Mouse (Mus musculus) heart, adult 8-10 months (tissue): ENCODE results near the gene Cd300ld. TPM values are rescaled to one million over a fixed set of nuclear protein-coding genes. Genes with fewer than 3 reads are reported as not detected.
"Not testable (repeated sequence)": the region's sequence is repeated elsewhere in the genome, so short reads cannot be mapped to it uniquely, and the experiment has no call there.

Experiments used
- DNase-seq: peaks from one replicate; pipeline ENCODE4 v3.0.0; 2022; ENCODE audit warnings: low spot score
- total RNA-seq, 4 experiments: library from RNA; stranded (reverse); gene quantifications; 2 replicates each; pipeline ENCODE4 v1.2.4; 2022

Cd300ld gene
- total RNA-seq, result 1 to 10 TPM; 1.2 to 2.0 (median 1.5) TPM

GRCm38 (mm10) chr11:114989793-114990192 lies at the start of gene Cd300ld:
Gene Cd300ld (minus strand): TSS chr11:114989922.
- no peak for DNase-seq

GRCm38 (mm10) chr11:115037669-115038068 lies 47.9 kb upstream of the Cd300ld start, which contains the start of gene Cd300ld5:
Gene Cd300ld5 (minus strand): TSS chr11:115037769.
- DNase-seq, result not testable (repeated sequence)

GRCm38 (mm10) chr11:115026912-115027311 lies 37.2 kb upstream of the Cd300ld start, which contains the start of gene Cd300ld4:
Gene Cd300ld4 (minus strand): TSS chr11:115027012.
- DNase-seq, result not testable (repeated sequence)

- DNase-seq, result not testable (repeated sequence)
Measured at GRCm38 (mm10) chr11:115016093-115016492, 26.4 kb upstream of the Cd300ld start, which contains the start of gene Cd300ld2. Gene Cd300ld2 (minus strand): TSS chr11:115016193.

GRCm38 (mm10) chr11:115004070-115004469 lies 14.3 kb upstream of the Cd300ld start:
- DNase-seq, result peak; percentile 23

- DNase-seq, result no peak
Measured at GRCm38 (mm10) chr11:115001474-115002040, 11.8 kb upstream of the Cd300ld start, which contains the start of gene Cd300c2. Gene Cd300c2 (minus strand): TSS chr11:115001880.

GRCm38 (mm10) chr11:114981866-114982265 lies 7.9 kb downstream of the Cd300ld start:
- DNase-seq, result no peak

- DNase-seq, result no peak
Measured at GRCm38 (mm10) chr11:114972726-114973125, 17.0 kb downstream of the Cd300ld start.

- DNase-seq, result peak; percentile 21
Measured at GRCm38 (mm10) chr11:114968752-114969207, 20.9 kb downstream of the Cd300ld start, which contains the start of gene Cd300c. Gene Cd300c (minus strand): TSS chr11:114969157.

- DNase-seq, result peak; percentile 3
Measured at GRCm38 (mm10) chr11:114965182-114965828, 24.4 kb downstream of the Cd300ld start.

GRCm38 (mm10) chr11:114960369-114960768 lies 29.4 kb downstream of the Cd300ld start:
- no peak for DNase-seq

GRCm38 (mm10) chr11:114934144-114934543 lies 55.6 kb downstream of the Cd300ld start, which contains the start of gene Cd300lb:
Gene Cd300lb (minus strand): TSS chr11:114934386.
- DNase-seq, result no peak

GRCm38 (mm10) chr11:114933591-114933990 lies 56.1 kb downstream of the Cd300ld start:
- DNase-seq, result no peak

Other genes with a start within 250 kb of the Cd300ld start
- gene Kif19a, start 224.5 kb downstream of the Cd300ld start, total RNA-seq, result under 1 TPM; 0.25 to 0.80 (median 0.42) TPM
- not detected for gene Btbd17, start 194.0 kb downstream of the Cd300ld start, total RNA-seq
- gene Gpr142, start 191.0 kb downstream of the Cd300ld start, total RNA-seq, result not detected
- gene Gprc5c, start 138.8 kb downstream of the Cd300ld start, total RNA-seq, result 1 to 10 TPM; 7.3 to 9.6 (median 9.1) TPM
- gene Cd300a, start 99.9 kb downstream of the Cd300ld start, total RNA-seq, result 1 to 10 TPM in 1 of 4 experiments, under 1 TPM in 3; 0.38 to 1.6 (median 0.86) TPM
- gene Cd300lb, start 55.5 kb downstream of the Cd300ld start, total RNA-seq, result 1 to 10 TPM in 2 of 4 experiments, under 1 TPM in 2; 0.38 to 1.2 (median 0.73) TPM
- not detected for gene Cd300c, start 20.8 kb downstream of the Cd300ld start, total RNA-seq
- 1 to 10 TPM; 1.1 to 1.6 (median 1.3) TPM for gene Cd300c2, start 12.0 kb upstream of the Cd300ld start, total RNA-seq
- not detected for gene Cd300ld2, start 26.3 kb upstream of the Cd300ld start, total RNA-seq
- gene Cd300ld4, start 37.1 kb upstream of the Cd300ld start, total RNA-seq, result 1 to 10 TPM in 1 of 4 experiments, not detected in 3; 1.8 TPM
- gene Cd300ld5, start 47.8 kb upstream of the Cd300ld start, total RNA-seq, result 1 to 10 TPM; 1.6 to 5.8 (median 2.9) TPM
- gene Cd300ld3, start 58.5 kb upstream of the Cd300ld start, total RNA-seq, result 1 to 10 TPM; 4.6 to 9.1 (median 7.4) TPM
- under 1 TPM; 0.25 to 0.40 (median 0.32) TPM for gene Cd300e, start 72.3 kb upstream of the Cd300ld start, total RNA-seq
- 1 to 10 TPM in 1 of 4 experiments, under 1 TPM in 3; 0.34 to 1.0 (median 0.63) TPM for gene Rab37, start 101.5 kb upstream of the Cd300ld start, total RNA-seq
- gene Cd300lf, start 144.1 kb upstream of the Cd300ld start, total RNA-seq, result under 1 TPM in 3 of 4 experiments, not detected in 1; 0.13 to 0.89 (median 0.22) TPM
- gene Slc9a3r1, start 173.4 kb upstream of the Cd300ld start, total RNA-seq, result 1 to 10 TPM; 7.3 to 8.5 (median 8.5) TPM
- 10 to 100 TPM in 1 of 4 experiments, 1 to 10 TPM in 3; 8.7 to 10.9 (median 9.1) TPM for gene Tmem104, start 197.6 kb upstream of the Cd300ld start, total RNA-seq
- gene Nat9, start 197.9 kb upstream of the Cd300ld start, total RNA-seq, result 10 to 100 TPM; 25.0 to 34.9 (median 25.9) TPM